1 mouse cellular context compared by ENCODE assay signal in genomic region chr15:83592260-83593188, GRCm38 (mm10).
TF ChIP-seq lines count a peak whose summit lies in the region.

No protein-coding gene starts in this region.

TF ChIP-seq in MEL, 35 proteins besides CTCF, POLR2A, EP300 and RAD21 (continued from another document):
- peak; percentile 71 for TF ChIP-seq TCF12 (IDR thresholded peaks at IDR 0.05; ENCODE audit: low read depth, low read length)
- no peak for TF ChIP-seq CHD1 (IDR thresholded peaks at IDR 0.05; ENCODE audit: low read depth, low read length)
- no peak for TF ChIP-seq POLR2AphosphoS5 (IDR thresholded peaks at IDR 0.05; ENCODE audit: borderline replicate concordance, low read depth, low read length)
- TF ChIP-seq ZKSCAN1 (IDR thresholded peaks at IDR 0.05; ENCODE audit: low read depth, low read length): no peak
- 0 out of 2 replicates have a peak, but pooled peaks have one; percentile 2 for TF ChIP-seq SMC3 (IDR thresholded peaks at IDR 0.05; ENCODE audit: low read depth, low read length)
- TF ChIP-seq ZMIZ1 (IDR thresholded peaks at IDR 0.05; ENCODE audit: low read depth, low read length): no peak
- peak; percentile 63 for TF ChIP-seq ETS1 (IDR thresholded peaks at IDR 0.05; ENCODE audit: low read depth, low read length)
- no peak for TF ChIP-seq JUND (IDR thresholded peaks at IDR 0.05; ENCODE audit: low read depth, low read length)
- no peak for TF ChIP-seq MAFK (IDR thresholded peaks at IDR 0.05; ENCODE audit: borderline replicate concordance, low read depth, low read length)
- TF ChIP-seq POLR2AphosphoS2 (IDR thresholded peaks at IDR 0.05; ENCODE audit: low read length): no peak
- TF ChIP-seq MAZ (IDR thresholded peaks at IDR 0.05; ENCODE audit: low read depth, low read length): no peak
- TF ChIP-seq MAX (IDR thresholded peaks at IDR 0.05; ENCODE audit: low read length): no peak; the same call in 1 of the 2 replicates
- TF ChIP-seq NRF1 (IDR thresholded peaks at IDR 0.05; ENCODE audit: insufficient read depth, low read depth, low read length, poor library complexity, severe bottlenecking): 0 out of 2 replicates have a peak, but pooled peaks have one; percentile 15
- 0 out of 2 replicates have a peak, but pooled peaks have one; percentile 22 for TF ChIP-seq MYC (IDR thresholded peaks at IDR 0.05; ENCODE audit: low read depth, low read length)
- TF ChIP-seq MYB (IDR thresholded peaks at IDR 0.05; ENCODE audit: low read depth, low read length): no peak
- TF ChIP-seq UBTF (IDR thresholded peaks at IDR 0.05; ENCODE audit: borderline replicate concordance, insufficient read depth, low read depth, low read length): no peak
- TF ChIP-seq MEF2A (IDR thresholded peaks at IDR 0.05; ENCODE audit: extremely low read depth, insufficient replicate concordance, low read depth, low read length, poor library complexity, severe bottlenecking): no peak
- TF ChIP-seq CHD2 (IDR thresholded peaks at IDR 0.05; ENCODE audit: low read length): no peak
- TF ChIP-seq TBP (IDR thresholded peaks at IDR 0.05; ENCODE audit: low read depth, low read length): no peak
- peak; percentile 73; the same call in 1 of the 2 replicates for TF ChIP-seq BHLHE40 (IDR thresholded peaks at IDR 0.05; ENCODE audit: borderline replicate concordance, low read depth, low read length)
- TF ChIP-seq USF2 (IDR thresholded peaks at IDR 0.05; ENCODE audit: borderline replicate concordance in 1 of 2, insufficient read depth in 1 of 2, low read depth in 1 of 2, low read length in 2 of 2): no peak
- no peak for TF ChIP-seq E2F4 (IDR thresholded peaks at IDR 0.05; ENCODE audit: borderline replicate concordance, low read depth, low read length)
- no peak for TF ChIP-seq ZC3H11A (IDR thresholded peaks at IDR 0.05; ENCODE audit: low read depth, low read length)
- peak; percentile 92 for TF ChIP-seq ZNF384 (IDR thresholded peaks at IDR 0.05; ENCODE audit: low read depth, low read length)
- TF ChIP-seq ELF1 (IDR thresholded peaks at IDR 0.05; ENCODE audit: low read depth, low read length): no peak
- TF ChIP-seq TAL1 (IDR thresholded peaks at IDR 0.05; ENCODE audit: low read length): peak; percentile 91
- TF ChIP-seq GABPA (IDR thresholded peaks at IDR 0.05; ENCODE audit: low read depth, low read length): no peak
- peak; percentile 62; the same call in 1 of the 2 replicates for TF ChIP-seq RCOR1 (IDR thresholded peaks at IDR 0.05; ENCODE audit: low read depth, low read length)
- peak; percentile 81 for TF ChIP-seq SIN3A (IDR thresholded peaks at IDR 0.05; ENCODE audit: low read length)
